Mouse (Mus musculus) spleen, adult 2 months (tissue): ENCODE data around the gene Chrnb1. TPM values are rescaled to one million over a fixed set of nuclear protein-coding genes. Genes with fewer than 3 reads are reported as not detected.

Experiments used
- DNase-seq, 2 experiments: peaks; one replicate each; pipeline versions ENCODE4 v3.0.0 to v3.0.0-alpha.2; 2012 to 2021; ENCODE audit warnings: low spot score in 2 of 2, low read depth in 1 of 2
- H3K27ac ChIP-seq: fragments of 200-500 bp; 2 replicates; pipeline ENCODE4 v1.5.1; 2012; ENCODE audit warnings: low read length, inconsistent platforms; ENCODE audit not compliant: insufficient read depth
- H3K27me3 ChIP-seq: fragments of 200-500 bp; 2 replicates; pipeline ENCODE4 v1.6.1; 2012; ENCODE audit warnings: mild to moderate bottlenecking, moderate library complexity, low read length, inconsistent platforms; ENCODE audit not compliant: control insufficient read depth, insufficient read depth
- H3K36me3 ChIP-seq: fragments of 200-500 bp; 2 replicates; pipeline ENCODE4 v1.6.1; 2012; ENCODE audit warnings: mild to moderate bottlenecking, low read length, inconsistent platforms; ENCODE audit not compliant: control insufficient read depth, insufficient read depth
- H3K4me1 ChIP-seq: fragments of 200-500 bp; 2 replicates; pipeline ENCODE4 v1.6.1; 2011; ENCODE audit warnings: inconsistent platforms; ENCODE audit not compliant: control insufficient read depth, insufficient read depth, insufficient read length
- H3K4me3 ChIP-seq: fragments of 200-500 bp; 2 replicates; pipeline ENCODE4 v1.5.1; 2011; ENCODE audit warnings: mild to moderate bottlenecking, inconsistent platforms; ENCODE audit not compliant: insufficient read depth, insufficient read length; ENCODE audit errors: extremely low read depth
- CTCF ChIP-seq: fragments of 200-500 bp; IDR thresholded peaks from 2 replicates; pipeline ENCODE4 v1.5.1; 2011; ENCODE audit warnings: mild to moderate bottlenecking, inconsistent platforms; ENCODE audit not compliant: insufficient read depth, insufficient read length, insufficient replicate concordance; ENCODE audit errors: extremely low read depth
- POLR2A ChIP-seq: fragments of 200-500 bp; IDR thresholded peaks from 2 replicates; pipeline ENCODE4 v1.6.1; 2011; ENCODE audit warnings: low read depth, low read length, inconsistent platforms
- WGBS: fragments of 180-500 bp; shearing (Covaris S2); methylation state at CpG from one replicate; pipeline ENCODE4 v1.1.7; 2018; 5-methylcytosine and 5-hydroxymethylcytosine counted together
- polyA plus RNA-seq: library from polyadenylated mRNA; depleted of rRNA; stranded (reverse); fragments of >200 nt; gene quantifications from 2 replicates; pipeline ENCODE4 v1.2.3, GENCODE M21; 2012

The Chrnb1 gene
- polyA plus RNA-seq, 1 experiment, result 8.4 TPM

DNA sequence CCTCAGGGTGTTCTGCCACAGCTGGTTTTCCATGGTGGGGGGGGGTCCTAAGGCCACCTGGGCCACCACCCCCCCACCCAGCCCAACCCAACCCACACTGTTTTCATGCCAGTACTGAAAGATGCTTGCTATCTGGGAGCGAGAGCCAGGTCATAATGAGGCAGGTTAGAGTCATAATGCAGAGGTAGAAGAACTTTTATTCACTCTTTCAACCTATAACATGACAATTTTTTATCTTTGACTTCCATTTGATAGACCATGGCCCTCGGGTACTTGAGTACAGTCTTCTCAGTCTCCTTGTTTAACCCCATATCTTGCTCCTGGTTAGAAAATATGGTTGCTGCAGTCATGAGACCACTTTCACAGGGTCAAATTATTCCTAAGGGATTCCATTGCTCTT lies 22.6 kb upstream of the Chrnb1 start, which contains the start of gene Spem2:
Spem2 (minus strand) TSS at position 101 of the 400 bp plus-strand sequence.
- no peak for TF ChIP-seq CTCF
- no peak for TF ChIP-seq POLR2A
- Histone ChIP-seq H3K4me1 (no peaks in the 10 kb centered on the region), H3K27me3 (no peaks in the 10 kb centered on the region), H3K27ac (no peak within 1 kb of the TSS), H3K4me3 (no peak within 1 kb of the TSS), H3K36me3 (no peaks in the 10 kb centered on the region)
- 81% methylated on average over 2 of the region's 2 CpGs for WGBS
- DNase-seq, result no peak

DNA sequence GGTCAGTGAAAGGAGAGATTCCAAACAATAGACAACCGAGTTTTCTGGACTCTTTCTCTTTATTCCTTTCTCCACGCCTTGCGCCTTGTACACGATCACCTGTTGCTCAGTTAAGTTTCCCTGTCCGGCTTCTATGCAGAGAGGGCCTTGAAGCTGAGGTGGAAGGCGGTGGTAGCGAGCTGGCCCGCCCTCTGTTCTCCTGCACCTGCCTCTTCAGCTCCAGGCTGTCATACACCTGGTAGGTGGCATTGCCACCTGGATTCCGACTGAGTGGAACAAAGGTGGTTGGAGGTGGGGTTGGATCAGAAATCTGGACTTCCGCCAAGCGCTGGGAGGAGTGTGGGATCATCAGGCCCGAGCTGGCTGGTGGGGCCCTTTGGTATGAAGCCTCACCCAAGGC lies 20.8 kb upstream of the Chrnb1 start:
- no peaks in the 10 kb centered on the region for H3K4me1 ChIP-seq
- WGBS, result 94% methylated on average over 12 of the region's 12 CpGs
- no peak for DNase-seq
- TF ChIP-seq CTCF, result no peak
- TF ChIP-seq POLR2A, result no peak
- no peaks in the 10 kb centered on the region for H3K36me3 ChIP-seq
- H3K27ac ChIP-seq, result no peak overlapping the region
- H3K4me3 ChIP-seq, result no peak overlapping the region
- no peaks in the 10 kb centered on the region; the same call in 1 of the 2 replicates for H3K27me3 ChIP-seq

GRCm38 (mm10) chr11:69815155-69815554 lies 19.4 kb upstream of the Chrnb1 start, which contains the start of gene Gm39566:
Gene Gm39566, minus strand, starts transcription at chr11:69815298.
- H3K27ac ChIP-seq, result no peak within 1 kb of the TSS
- no peak within 1 kb of the TSS for H3K4me3 ChIP-seq
- 70% methylated on average over 10 of the region's 10 CpGs for WGBS
- H3K4me1 ChIP-seq, result no peaks in the 10 kb centered on the region
- H3K27me3 ChIP-seq, result no peaks in the 10 kb centered on the region; the same call in 1 of the 2 replicates
- TF ChIP-seq CTCF (no peak), POLR2A (no peak)
- no peaks in the 10 kb centered on the region for H3K36me3 ChIP-seq
- no peak for DNase-seq

GRCm38 (mm10) chr11:69810280-69810679 lies 14.5 kb upstream of the Chrnb1 start:
- TF ChIP-seq POLR2A (no peak), CTCF (no peak)
- H3K4me1 ChIP-seq, result no peaks in the 10 kb centered on the region
- no peak for DNase-seq
- no peaks in the 10 kb centered on the region; the same call in none of the 2 replicates for H3K27me3 ChIP-seq
- H3K36me3 ChIP-seq, result no peaks in the 10 kb centered on the region
- no peak overlapping the region for H3K27ac ChIP-seq
- no peak overlapping the region for H3K4me3 ChIP-seq

GRCm38 (mm10) chr11:69807641-69808040 lies 11.9 kb upstream of the Chrnb1 start:
- Histone ChIP-seq H3K4me1 (peaks cover 12% of the 10 kb centered on the region), H3K27me3 (peaks cover 12% of the 10 kb centered on the region), H3K27ac (no peak overlapping the region), H3K36me3 (no peaks in the 10 kb centered on the region), H3K4me3 (no peak overlapping the region)
- 89% methylated on average over 2 of the region's 2 CpGs for WGBS
- no peak for TF ChIP-seq CTCF
- no peak for TF ChIP-seq POLR2A
- DNase-seq, result no peak

DNA sequence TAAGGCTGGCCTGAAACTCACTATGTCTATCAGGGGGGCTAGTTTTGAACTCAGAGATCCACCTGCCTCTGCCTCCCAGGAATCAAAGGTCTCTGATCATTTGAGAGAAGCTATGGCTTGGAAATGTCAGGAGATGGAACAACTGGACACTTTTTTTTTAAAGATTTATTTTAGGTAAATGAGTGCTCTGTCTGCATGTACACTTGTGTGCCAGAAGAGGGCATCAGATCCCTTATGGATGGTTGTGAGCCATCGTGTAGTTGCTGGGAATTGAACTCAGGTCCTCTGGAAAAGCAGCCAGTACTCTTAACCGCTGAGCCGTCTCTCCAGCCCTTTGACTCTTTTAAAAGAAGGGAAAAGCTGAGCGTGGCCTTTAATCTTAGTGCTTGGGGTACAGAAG lies 10.6 kb upstream of the Chrnb1 start:
- H3K4me3 ChIP-seq, result no peak overlapping the region
- TF ChIP-seq CTCF (no peak), POLR2A (no peak)
- 88% methylated on average over 4 of the region's 4 CpGs for WGBS
- no peaks in the 10 kb centered on the region for H3K36me3 ChIP-seq
- H3K4me1 ChIP-seq, result peaks cover 17% of the 10 kb centered on the region
- no peak overlapping the region for H3K27ac ChIP-seq
- DNase-seq, result no peak
- H3K27me3 ChIP-seq, result peaks cover 22% of the 10 kb centered on the region

- no peak for DNase-seq
- Histone ChIP-seq H3K36me3 (no peaks in the 10 kb centered on the region), H3K27ac (no peak within 1 kb of the TSS), H3K4me1 (peaks cover 28% of the 10 kb centered on the region), H3K27me3 (peaks cover 28% of the 10 kb centered on the region), H3K4me3 (no peak within 1 kb of the TSS)
- TF ChIP-seq CTCF (no peak), POLR2A (no peak)
- WGBS, result 56% methylated on average over 29 of the region's 29 CpGs
These were observed 9.5 kb upstream of the Chrnb1 start, which contains the start of gene Tmem102 for GRCm38 (mm10) chr11:69804972-69805909. Gene Tmem102, minus strand, starts transcription at chr11:69805624.
